Mouse (Mus musculus): ENCODE measurements around the gene Csf1.

The Csf1 gene

DNA sequence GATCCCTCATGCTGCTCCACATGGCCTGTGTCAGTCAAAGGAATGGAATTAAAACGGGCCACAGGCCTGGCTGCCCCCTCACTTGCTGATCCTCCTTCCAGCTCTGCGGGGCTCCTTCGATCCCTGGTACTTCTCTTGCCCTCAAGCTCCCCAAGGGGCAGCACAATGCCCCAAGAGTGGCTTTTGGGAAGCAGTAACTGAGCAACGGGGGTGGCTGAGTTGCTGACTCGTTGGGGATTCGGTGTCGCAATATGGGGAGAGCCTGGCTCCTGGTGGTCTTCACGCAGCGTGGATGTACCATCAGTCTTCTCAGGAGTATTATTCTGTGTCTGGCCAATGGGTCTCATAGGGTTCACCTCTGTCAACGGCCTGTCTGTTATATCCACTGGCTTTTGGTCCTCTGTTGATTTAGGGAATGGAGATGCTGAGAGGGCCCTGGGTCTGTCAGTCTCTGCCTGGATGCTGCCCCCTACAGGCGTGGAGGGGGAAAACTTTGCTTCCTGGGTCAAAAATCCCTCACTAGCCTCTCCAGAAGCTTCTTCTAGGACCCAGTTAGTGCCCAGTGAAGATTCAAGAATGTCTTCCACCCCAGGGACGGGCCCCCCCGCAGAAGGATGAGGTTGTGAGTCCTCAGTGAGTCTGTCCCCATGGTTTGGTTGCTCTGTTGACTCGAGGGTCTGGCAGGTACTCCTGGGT is 11.9 kb downstream of the Csf1 start:
- in situ Hi-C loops (cut with MboI, MseI): no loop called here

DNA sequence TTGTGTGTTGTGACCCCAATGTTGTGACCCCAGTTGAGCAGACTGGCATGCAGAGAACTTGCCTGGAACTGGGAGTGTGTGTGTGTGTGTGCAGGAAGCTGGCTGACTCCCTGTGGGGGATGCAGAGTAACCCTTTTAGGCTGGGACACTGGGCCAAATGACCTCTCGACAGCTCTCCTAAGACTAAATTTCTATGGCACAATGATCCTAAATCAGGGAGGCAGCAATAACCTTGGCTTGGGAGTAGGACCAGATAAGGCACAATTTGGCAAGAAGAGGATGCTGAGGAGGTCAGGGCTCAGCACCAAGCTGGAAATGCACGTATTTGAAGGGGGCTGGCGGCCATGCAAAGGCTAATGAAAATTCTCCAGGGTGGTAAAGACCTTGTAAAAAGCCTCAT is 14.2 kb downstream of the Csf1 start:
- in situ Hi-C loops (cut with MboI, MseI): no loop called here

DNA sequence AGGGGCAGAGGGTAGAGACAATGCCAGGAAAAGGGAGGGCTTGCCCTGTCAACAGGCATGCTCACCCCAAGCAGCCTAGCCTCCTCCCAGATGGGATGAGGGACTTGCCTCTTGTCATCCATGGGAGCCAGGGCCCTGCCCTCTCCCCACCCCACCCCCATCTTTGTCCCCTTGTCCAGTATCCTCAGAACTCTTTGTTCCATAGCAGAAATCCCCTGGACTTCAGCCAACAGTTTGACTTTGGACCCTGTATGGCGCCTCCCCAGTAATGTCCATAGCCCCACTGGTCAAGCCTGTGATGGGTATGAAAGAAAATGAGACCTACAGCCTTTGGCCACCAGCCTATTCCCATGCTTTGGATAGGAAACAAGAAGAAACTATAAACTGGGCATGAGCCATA is 16.6 kb downstream of the Csf1 start:
- in situ Hi-C loops (cut with MboI, MseI): no loop called here

- in situ Hi-C loops (cut with MboI, MseI): no loop called here
These were observed 17.2 kb downstream of the Csf1 start for GRCm38 (mm10) chr3:107743107-107743506.

- in situ Hi-C loops (cut with MboI, MseI): no loop called here
These were observed 18.1 kb downstream of the Csf1 start for GRCm38 (mm10) chr3:107742071-107742710.

GRCm38 (mm10) chr3:107741387-107741786 is 18.9 kb downstream of the Csf1 start:
- in situ Hi-C loops (cut with MboI, MseI): no loop called here

DNA sequence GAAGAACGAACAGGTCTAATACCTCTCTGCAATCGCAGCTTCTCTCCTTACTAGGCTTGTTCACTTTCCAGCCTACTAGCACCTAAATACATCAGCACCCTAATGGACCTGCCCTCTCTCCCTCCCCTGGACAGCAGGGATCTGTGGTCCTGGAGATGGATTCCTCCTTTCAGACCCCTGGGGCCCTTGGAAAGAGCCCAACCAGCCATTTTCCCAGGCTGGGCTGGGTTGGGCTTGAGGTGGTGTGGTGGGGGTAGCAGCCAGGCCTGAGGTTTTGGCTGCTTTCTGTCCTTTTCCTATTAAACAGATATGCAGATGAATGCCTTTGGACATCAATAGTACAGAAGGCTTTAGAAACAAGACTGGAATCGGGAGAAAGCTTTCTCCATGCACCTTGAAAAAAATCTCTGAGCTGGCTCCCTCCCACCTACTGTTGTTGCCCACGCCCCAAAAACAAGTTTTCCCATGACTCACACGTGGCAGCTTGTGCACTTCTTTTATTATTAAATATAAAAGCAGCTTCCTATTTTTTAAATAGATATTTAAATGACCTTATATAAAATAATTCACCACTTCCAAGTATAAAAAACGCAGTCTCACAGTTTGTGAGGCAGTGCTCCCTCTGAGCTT is 19.6 kb downstream of the Csf1 start:
- in situ Hi-C loops (cut with MboI, MseI): no loop called here

DNA sequence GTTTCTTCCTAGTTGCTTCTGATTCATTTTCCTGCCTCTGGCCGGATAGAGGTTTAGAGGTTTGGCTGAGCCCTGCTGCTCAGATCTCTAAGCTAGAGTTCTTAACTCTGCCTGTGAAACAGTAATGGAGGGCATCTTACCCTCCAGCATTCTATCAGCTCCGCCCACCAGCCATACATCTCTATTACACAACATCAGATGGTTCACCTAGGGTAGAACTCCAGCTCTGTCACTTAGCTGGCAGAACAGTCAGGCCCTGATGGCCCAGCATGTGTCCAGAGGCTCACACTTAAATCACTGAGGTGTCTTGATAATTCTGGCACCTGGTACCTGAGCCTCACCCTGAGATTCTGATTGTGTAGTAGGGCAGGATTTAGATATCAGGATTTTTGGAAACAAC is 20.3 kb downstream of the Csf1 start:
- in situ Hi-C loops (cut with MboI, MseI): loop anchor here (10.0 kb wide), 1 partner anchor 305 kb away; no protein-coding TSS in a partner anchor

DNA sequence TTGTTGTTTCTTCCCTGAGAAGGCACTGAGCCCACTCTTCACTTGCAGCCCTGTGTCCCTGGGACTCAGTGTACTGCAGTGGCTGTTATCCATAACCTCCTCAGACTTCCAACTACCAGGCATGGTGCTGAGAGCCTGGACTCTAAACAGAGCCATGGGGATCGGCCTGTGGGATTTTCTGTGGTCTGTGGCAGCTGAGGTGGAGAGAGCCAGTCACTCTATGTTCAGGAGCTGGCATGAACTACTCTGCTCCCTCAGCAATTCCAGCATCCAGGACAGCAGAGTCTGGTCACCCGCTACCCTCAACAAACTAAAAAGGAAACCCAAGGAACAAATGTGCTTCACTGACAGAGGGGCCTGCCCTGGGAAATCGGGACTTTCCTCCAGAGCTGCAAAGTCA is 20.8 kb downstream of the Csf1 start:
- in situ Hi-C loops (cut with MboI, MseI): loop anchor here (10.0 kb wide), 1 partner anchor 305 kb away; no protein-coding TSS in a partner anchor

GRCm38 (mm10) chr3:107738620-107739019 is 21.6 kb downstream of the Csf1 start:
- in situ Hi-C loops (cut with MboI, MseI): loop anchor here (10.0 kb wide), 1 partner anchor 304 kb away; no protein-coding TSS in a partner anchor

DNA sequence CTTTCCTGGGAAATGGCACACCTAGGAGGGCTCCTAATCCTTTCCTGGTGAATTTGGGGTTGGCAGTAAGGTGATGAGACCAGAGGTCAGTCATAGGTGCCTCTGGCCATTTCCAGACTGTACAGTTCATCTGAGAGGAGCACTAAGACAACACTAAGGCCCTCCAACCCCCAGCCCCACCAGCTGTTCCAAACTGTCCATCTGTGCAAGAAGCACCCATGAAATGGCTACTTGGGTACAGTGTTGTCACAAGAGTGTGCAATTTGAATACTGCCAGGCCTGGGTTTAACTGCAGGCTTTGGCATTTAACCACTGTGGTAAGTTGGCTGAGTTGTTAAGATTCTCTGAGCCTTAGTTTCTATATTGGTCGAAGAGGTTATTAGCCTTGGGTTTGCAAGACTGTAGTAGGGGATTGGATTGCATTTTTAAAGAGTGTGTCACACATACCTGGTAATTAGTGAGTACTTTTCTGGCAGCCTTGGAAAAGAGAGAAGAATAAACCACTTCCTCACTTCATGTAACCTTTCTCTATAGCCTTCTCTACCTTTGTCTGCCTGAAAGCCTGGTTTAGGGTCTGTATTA is 22.6 kb downstream of the Csf1 start:
- in situ Hi-C loops (cut with MboI, MseI): loop anchor here (10.0 kb wide), 1 partner anchor 303 kb away; no protein-coding TSS in a partner anchor

DNA sequence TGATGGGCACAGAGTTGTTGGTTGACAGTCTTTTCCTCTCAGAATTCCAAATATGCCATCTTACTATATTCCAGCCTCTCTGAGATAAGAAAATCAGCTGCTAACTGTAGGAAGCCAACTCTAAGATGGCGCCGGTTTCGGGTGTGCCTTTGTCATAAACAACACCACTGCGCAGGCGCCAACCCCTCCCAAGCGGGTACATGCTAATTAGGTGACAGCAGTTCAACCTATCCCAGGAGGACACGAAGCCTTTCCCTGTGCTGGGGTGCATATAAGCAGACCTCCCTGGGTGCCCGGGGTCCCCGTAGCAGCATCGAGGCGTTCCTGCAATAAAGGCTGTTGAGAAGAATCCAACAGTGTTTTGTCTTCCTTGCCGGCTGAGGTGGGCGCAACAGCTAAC is 24.6 kb downstream of the Csf1 start:
- in situ Hi-C loops (cut with MboI, MseI): loop anchor here (10.0 kb wide), 1 partner anchor 301 kb away; no protein-coding TSS in a partner anchor

DNA sequence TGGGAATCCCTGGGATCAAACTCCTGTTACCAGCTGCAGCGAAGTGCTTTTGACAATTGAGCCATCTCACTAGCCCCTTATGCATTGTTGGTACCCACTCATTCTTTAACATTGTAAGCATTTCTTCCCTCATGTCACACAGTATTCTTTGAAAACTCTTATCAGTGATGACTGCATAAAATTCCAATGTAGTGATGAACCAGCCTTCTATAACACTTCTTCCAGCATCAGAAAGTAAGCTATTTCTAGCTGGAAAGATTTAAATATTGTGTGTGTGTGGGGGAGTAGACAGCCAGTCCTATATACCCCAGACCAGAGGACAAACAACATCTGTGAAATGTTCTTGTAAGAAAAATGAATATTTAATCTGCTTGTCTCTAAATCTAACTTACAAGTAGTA is 26.9 kb downstream of the Csf1 start:
- in situ Hi-C loops (cut with MboI, MseI): loop anchor here (10.0 kb wide), 1 partner anchor 299 kb away; no protein-coding TSS in a partner anchor

- in situ Hi-C loops (cut with MboI, MseI): loop anchor here (10.0 kb wide), 1 partner anchor 295 kb away; no protein-coding TSS in a partner anchor
These were observed 30.0 kb downstream of the Csf1 start for GRCm38 (mm10) chr3:107730236-107730635.

DNA sequence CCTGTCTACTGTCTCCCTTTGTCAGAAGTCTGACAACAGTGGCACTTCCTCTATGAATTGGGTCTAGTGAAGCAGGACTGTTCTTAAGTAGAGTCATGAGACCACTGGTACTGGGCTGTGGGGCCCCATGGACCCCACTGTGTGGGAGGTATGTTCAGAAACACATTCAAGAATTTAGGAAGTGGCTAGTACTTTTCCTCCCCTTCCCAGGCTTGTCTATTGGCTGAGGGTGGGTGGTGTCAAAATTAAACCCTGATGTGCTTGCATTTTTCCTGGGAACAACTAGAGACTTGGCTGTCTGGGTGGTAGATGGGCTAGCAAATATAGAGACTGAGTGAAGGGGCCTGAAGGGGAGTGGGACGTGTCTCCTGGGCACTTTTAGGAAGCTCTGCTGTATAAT is 31.8 kb downstream of the Csf1 start:
- in situ Hi-C loops (cut with MboI, MseI): no loop called here

- in situ Hi-C loops (cut with MboI, MseI): no loop called here
These were observed 44.3 kb downstream of the Csf1 start for GRCm38 (mm10) chr3:107715971-107716370.

- in situ Hi-C loops (cut with MboI, MseI): no loop called here
These were observed 45.9 kb downstream of the Csf1 start for GRCm38 (mm10) chr3:107714276-107714933.

DNA sequence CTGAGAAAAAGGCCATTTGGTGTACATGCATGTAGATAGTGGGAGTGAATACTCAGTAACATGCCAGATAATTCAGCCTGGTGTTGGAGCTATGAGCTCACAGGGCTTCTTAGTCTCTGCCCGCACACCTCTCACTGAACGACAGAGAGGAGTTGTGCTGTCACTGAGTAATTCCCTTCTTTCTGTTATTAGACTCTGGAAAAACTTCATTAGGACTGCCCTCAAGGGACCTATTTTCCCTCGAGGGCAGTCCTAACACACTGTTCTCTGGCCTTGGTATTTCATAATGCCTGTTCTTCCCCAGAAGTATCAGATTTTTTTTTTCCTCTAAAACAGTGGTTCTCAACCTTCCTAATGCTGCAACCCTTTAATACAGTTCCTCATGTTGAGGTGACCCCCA is 48.2 kb downstream of the Csf1 start:
- in situ Hi-C loops (cut with MboI, MseI): no loop called here

GRCm38 (mm10) chr3:107709156-107709555 is 51.1 kb downstream of the Csf1 start:
- in situ Hi-C loops (cut with MboI, MseI): no loop called here

DNA sequence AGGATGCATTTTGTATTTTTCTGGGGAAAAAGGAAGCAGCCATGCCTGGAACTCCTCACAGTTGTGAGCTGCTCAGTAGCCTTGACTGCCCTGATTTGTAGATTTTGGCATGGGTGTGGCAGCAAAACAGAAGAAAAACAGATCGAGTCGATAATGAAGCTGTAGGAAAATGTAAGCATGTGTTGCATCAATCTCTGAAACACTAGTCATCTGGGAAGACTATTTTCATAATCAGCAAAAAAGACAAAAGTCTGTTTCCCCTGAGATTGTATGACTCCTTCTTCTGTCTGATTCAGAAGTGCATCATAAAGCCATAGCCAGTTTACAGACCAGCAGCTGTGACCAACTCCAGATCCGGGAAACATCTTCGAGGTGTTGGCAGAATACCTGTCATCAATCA is 53.0 kb downstream of the Csf1 start:
- in situ Hi-C loops (cut with MboI, MseI): no loop called here

DNA sequence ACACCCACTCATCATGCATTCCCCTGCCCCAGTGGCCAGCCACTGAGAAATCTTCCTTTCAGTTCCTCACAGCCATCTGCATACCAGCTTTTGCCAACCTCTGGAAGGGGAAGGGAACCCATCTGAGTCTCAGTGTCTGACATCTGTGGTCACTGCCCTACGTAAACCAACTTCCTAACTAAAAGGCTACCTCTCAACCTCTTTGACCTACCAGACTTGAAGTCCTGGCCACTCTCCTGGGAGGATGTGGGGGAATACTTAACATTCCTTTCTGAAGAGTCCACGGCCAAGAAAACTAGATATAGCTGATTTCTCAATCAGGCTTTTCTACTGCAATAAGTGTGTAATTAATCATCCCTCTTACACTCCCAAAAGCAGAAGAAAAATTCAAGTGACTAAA is 54.1 kb downstream of the Csf1 start:
- in situ Hi-C loops (cut with MboI, MseI): no loop called here

- in situ Hi-C loops (cut with MboI, MseI): no loop called here
These were observed 55.9 kb downstream of the Csf1 start for GRCm38 (mm10) chr3:107704371-107704705.
